Mouse (Mus musculus) right cerebral cortex, postnatal 4 days (tissue): ENCODE measurements around the gene Fam71a.

Experiments used
- DNase-seq: peaks from one replicate; pipeline ENCODE4 v3.0.0-alpha.2; 2022

Fam71a gene

DNA sequence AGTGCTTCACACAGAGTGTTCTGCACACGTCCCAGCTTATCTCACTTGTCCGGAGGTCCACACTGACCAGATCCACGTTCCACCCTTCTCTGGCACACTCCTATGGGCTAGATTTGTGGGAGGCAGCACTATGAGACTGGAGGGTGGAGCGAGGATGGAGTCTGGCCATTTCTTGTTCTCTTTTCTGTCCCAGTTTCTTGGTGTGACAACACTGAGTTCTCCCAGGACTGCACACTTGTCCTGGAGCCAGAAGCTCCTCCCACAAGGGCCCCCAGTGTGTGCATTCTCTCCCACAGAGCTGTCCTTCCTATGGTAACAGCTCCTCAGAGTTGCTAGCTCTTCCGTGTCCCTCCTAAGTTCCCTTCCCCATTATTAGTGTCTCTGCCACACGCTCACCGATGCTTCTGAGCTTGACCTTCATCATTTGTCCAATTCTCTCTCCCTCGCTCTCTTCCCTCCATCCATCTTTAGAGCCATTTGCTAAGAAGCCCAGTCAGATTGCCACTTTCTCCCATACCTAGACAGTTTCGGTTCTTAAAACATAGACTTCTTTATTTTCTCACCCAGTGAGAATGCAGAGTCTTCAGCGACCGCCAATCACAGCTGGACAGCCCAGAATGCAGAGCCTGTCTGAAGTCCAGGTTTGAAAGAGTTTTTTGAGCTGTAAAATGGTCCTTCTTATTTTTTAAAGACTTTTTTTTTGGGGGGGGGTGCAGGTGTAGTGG lies 48.9 kb downstream of the Fam71a start:
- DNase-seq: no peak

DNA sequence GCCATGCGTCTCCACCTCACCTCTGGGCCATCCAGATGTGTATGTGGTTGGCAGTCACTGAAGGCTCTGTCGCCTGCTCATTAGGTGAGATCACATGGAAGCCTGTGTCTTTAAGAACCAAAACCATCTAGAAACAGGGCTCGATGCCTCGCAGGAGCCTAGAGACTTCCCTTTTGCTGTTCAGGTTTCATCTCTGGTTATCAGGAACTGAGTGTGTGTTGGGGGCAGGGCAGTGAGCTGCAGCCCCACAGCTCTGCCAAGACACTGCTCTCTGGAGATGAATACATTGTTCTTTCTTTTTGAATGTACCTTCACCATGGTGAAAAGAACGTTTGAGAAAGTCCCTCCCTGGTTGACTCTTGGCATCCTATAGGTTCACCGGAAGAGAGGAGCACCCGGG lies 49.7 kb downstream of the Fam71a start:
- no peak for DNase-seq
